Mouse (Mus musculus) 416B (cell line): ENCODE measurements around the gene Melk.

Experiments
- DNase-seq: peaks from one replicate; pipeline ENCODE4 v3.0.0; 2011; ENCODE audit warnings: low read depth

The Melk gene

GRCm38 (mm10) chr4:44326721-44327120, 26.0 kb downstream of the Melk start:
- DNase-seq: no peak

GRCm38 (mm10) chr4:44327976-44328375, 27.3 kb downstream of the Melk start:
- DNase-seq: no peak

- no peak for DNase-seq
Observed at GRCm38 (mm10) chr4:44335006-44335405, 34.3 kb downstream of the Melk start.

- no peak for DNase-seq
Observed at GRCm38 (mm10) chr4:44361670-44362069, 61.0 kb downstream of the Melk start.

GRCm38 (mm10) chr4:44363434-44364013, 62.8 kb downstream of the Melk start:
- peak; percentile 74 for DNase-seq

GRCm38 (mm10) chr4:44392231-44393216, 91.8 kb downstream of the Melk start:
- no peak for DNase-seq

GRCm38 (mm10) chr4:44402607-44403006, 101.9 kb downstream of the Melk start:
- peak; percentile 5 for DNase-seq

GRCm38 (mm10) chr4:44404487-44404886, 103.8 kb downstream of the Melk start:
- no peak for DNase-seq
